Mouse (Mus musculus): ENCODE results near the gene Mgll.

DNA sequence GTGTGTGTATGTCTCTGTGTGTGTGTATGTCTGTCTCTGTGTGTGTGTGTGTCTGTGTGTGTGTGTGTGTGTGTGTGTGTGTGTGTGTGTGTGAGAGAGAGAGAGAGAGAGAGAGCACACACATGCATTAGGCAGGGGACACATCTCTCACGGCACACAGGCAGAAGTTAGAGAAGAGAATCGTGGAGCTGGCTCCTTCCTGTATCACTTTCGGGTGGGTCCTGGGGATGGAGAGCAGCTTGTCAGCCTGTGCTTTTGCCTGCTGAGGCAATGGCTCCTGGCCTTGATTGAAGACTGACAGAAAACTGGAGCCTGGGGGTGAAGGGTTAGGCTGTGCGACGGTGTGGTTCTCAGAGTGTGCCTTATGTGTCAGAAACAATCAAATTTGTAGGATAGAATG lies 8.2 kb upstream of the Mgll start:
- TF ChIP-seq CTCF (IDR thresholded peaks at IDR 0.05; ENCODE audit: insufficient read depth, low read length) (no peak), POLR2A (IDR thresholded peaks at IDR 0.05; ENCODE audit: borderline replicate concordance, extremely low read depth, low read depth, low read length) (no peak)

Measured in lung, adult 2 months (tissue).